Mouse (Mus musculus) heart, embryonic 12.5 days (tissue): ENCODE data around the gene Kcnk16. TPM values are rescaled to one million over a fixed set of nuclear protein-coding genes. Genes with fewer than 3 reads are reported as not detected.

Source experiments
- ATAC-seq: fragments of 200-750 bp; cut with Nextera tagmentation; 2 replicates; pipeline ENCODE4 v1.8.0; 2017; ENCODE audit warnings: moderate TSS enrichment, moderate library complexity; ENCODE audit not compliant: insufficient number of reproducible peaks, low FRiP score
- H3K27ac ChIP-seq: fragments of 300-500 bp; sonication (generic); 2 replicates; pipeline ENCODE4 v1.5.1; 2016; ENCODE audit warnings: mild to moderate bottlenecking, moderate library complexity; ENCODE audit not compliant: poor library complexity, severe bottlenecking
- H3K27me3 ChIP-seq: fragments of 300-500 bp; sonication (generic); replicated peaks from 2 replicates; pipeline ENCODE4 v1.6.1; 2016; ENCODE audit warnings: mild to moderate bottlenecking, moderate library complexity
- H3K36me3 ChIP-seq: fragments of 300-500 bp; sonication (generic); 2 replicates; pipeline ENCODE4 v1.6.1; 2016; ENCODE audit warnings: mild to moderate bottlenecking, moderate library complexity
- H3K4me1 ChIP-seq: fragments of 300-500 bp; sonication (generic); replicated peaks from 2 replicates; pipeline ENCODE4 v1.6.1; 2016; ENCODE audit warnings: mild to moderate bottlenecking
- H3K4me2 ChIP-seq: fragments of 300-500 bp; sonication (generic); 2 replicates; pipeline ENCODE4 v1.6.1; 2016; ENCODE audit warnings: mild to moderate bottlenecking, moderate library complexity
- H3K4me3 ChIP-seq: fragments of 300-500 bp; sonication (generic); 2 replicates; pipeline ENCODE4 v1.5.1; 2016; ENCODE audit warnings: mild to moderate bottlenecking
- H3K9ac ChIP-seq: fragments of 300-500 bp; sonication (generic); 2 replicates; pipeline ENCODE4 v1.6.1; 2016; ENCODE audit warnings: mild to moderate bottlenecking, moderate library complexity
- H3K9me3 ChIP-seq: fragments of 300-500 bp; sonication (generic); replicated peaks from 2 replicates; pipeline ENCODE4 v1.6.1; 2016; ENCODE audit warnings: mild to moderate bottlenecking, moderate library complexity
- WGBS: fragments of 180-500 bp; shearing (Covaris S2); methylation state at CpG from one replicate; pipeline ENCODE4 v1.1.7; 2016; 5-methylcytosine and 5-hydroxymethylcytosine counted together
- polyA plus RNA-seq: library from polyadenylated mRNA; unstranded; fragments of >200 nt; fragmentation: Nextera tagmentation; extraction: Ambion mirVana; gene quantifications from 2 replicates; pipeline ENCODE4 v1.2.1, GENCODE M21; 2016

Kcnk16 gene
- polyA plus RNA-seq, 1 experiment from 2014 or later, result not detected

GRCm38 (mm10) chr14:20216561-20217298 lies 52.3 kb downstream of the Kcnk16 start:
- ATAC-seq, result no peak

GRCm38 (mm10) chr14:20215826-20216225 lies 53.2 kb downstream of the Kcnk16 start:
- Histone ChIP-seq H3K9me3 (no peaks in the 10 kb centered on the region), H3K4me3 (no peak overlapping the region), H3K27me3 (no peaks in the 10 kb centered on the region), H3K36me3 (no peaks in the 10 kb centered on the region), H3K9ac (no peak overlapping the region), H3K4me2 (no peak overlapping the region), H3K27ac (no peak overlapping the region), H3K4me1 (no peaks in the 10 kb centered on the region; the same call in 1 of the 2 replicates)
- no peak for ATAC-seq
- 27% methylated on average over 5 of the region's 5 CpGs for WGBS

More at GRCm38 (mm10) chr14:20216561-20217298, 52.3 kb downstream of the Kcnk16 start:
- H3K36me3 ChIP-seq, result no peaks in the 10 kb centered on the region
- H3K9me3 ChIP-seq, result no peaks in the 10 kb centered on the region
- no peak overlapping the region for H3K9ac ChIP-seq
- 74% methylated on average over 7 of the region's 7 CpGs for WGBS
- H3K4me1 ChIP-seq, result no peaks in the 10 kb centered on the region; the same call in 1 of the 2 replicates
- no peak overlapping the region for H3K4me3 ChIP-seq
- no peak overlapping the region for H3K27ac ChIP-seq
- no peaks in the 10 kb centered on the region for H3K27me3 ChIP-seq
- H3K4me2 ChIP-seq, result no peak overlapping the region

- Histone ChIP-seq H3K27me3 (no peaks in the 10 kb centered on the region), H3K4me3 (no peak overlapping the region), H3K4me2 (no peak overlapping the region), H3K36me3 (no peaks in the 10 kb centered on the region), H3K27ac (no peak overlapping the region), H3K4me1 (peaks cover 3% of the 10 kb centered on the region; the same call in 1 of the 2 replicates), H3K9ac (no peak overlapping the region), H3K9me3 (no peaks in the 10 kb centered on the region)
- ATAC-seq, result no peak
- WGBS, result 76% methylated on average over 7 of the region's 7 CpGs
Measured at GRCm38 (mm10) chr14:20214125-20214524, 54.9 kb downstream of the Kcnk16 start.

DNA sequence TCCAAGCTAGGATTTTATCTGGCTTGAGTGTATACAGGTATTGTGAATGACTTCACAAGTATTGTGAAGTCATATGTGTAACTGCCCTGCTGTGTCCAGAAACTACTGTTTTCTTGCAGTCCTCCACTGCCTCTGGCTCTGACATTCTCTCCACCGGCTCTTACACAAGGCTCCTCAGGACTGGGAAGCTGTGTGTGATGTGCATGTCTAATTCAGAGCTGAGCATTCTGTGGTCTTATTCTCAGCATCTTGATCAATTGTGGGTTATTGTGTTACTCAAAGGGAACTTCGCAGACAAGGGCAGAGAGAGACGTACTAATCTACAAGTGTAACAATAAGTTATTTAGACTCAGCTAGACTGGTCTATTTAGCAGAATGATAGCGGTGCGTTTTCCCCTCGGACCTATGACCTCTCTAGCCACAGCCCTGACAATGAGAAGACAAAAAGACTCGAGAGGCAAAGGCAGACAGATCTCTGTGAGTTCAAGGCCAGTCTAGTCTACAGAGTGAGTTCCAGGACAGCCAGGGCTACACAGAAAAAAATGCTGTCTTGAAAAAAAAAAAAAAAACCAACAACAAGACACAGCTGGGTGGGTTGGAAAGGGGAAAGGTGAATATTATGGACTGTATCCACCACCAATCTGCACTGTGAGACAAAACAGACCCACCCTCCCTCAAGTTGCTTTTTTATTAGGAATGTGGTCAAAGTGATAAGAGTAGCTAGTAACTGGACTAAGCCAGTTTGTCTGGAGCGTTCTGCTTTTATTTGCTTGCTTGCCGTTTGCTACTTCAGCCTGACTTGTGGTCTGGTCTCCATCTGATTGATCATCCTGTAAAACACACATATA lies 57.0 kb downstream of the Kcnk16 start:
- H3K9ac ChIP-seq, result no peak overlapping the region
- 50% methylated on average over 9 of the region's 9 CpGs for WGBS
- H3K36me3 ChIP-seq, result no peaks in the 10 kb centered on the region
- H3K4me1 ChIP-seq, result peaks cover 10% of the 10 kb centered on the region; the same call in 1 of the 2 replicates
- H3K4me2 ChIP-seq, result no peak overlapping the region
- no peaks in the 10 kb centered on the region for H3K9me3 ChIP-seq
- ATAC-seq, result no peak
- H3K27ac ChIP-seq, result no peak overlapping the region
- no peaks in the 10 kb centered on the region for H3K27me3 ChIP-seq
- no peak overlapping the region for H3K4me3 ChIP-seq

Other genes with a start within 250 kb of the Kcnk16 start
- 7.3 and 7.9 TPM in 2 replicates for gene Saysd1, start 130.7 kb downstream of the Kcnk16 start, polyA plus RNA-seq
- 3.5 and 3.6 TPM in 2 replicates for gene Kcnk5, start 87.4 kb downstream of the Kcnk16 start, polyA plus RNA-seq
- 10.9 and 16.4 TPM in 2 replicates for gene Nudt13, start 25.5 kb upstream of the Kcnk16 start, polyA plus RNA-seq
- 37.4 and 37.5 TPM in 2 replicates for gene Ecd, start 78.9 kb upstream of the Kcnk16 start, polyA plus RNA-seq
- 25.7 and 29.2 TPM in 2 replicates for gene Fam149b, start 79.0 kb upstream of the Kcnk16 start, polyA plus RNA-seq
- 97.6 and 99.1 TPM in 2 replicates for gene Dnajc9, start 119.7 kb upstream of the Kcnk16 start, polyA plus RNA-seq
- gene Mrps16, start 124.4 kb upstream of the Kcnk16 start, polyA plus RNA-seq, result 87.0 and 88.7 TPM in 2 replicates
- not detected in 2 replicates for gene Cfap70, start 183.0 kb upstream of the Kcnk16 start, polyA plus RNA-seq
- 38.6 and 38.8 TPM in 2 replicates for gene Anxa7, start 210.9 kb upstream of the Kcnk16 start, polyA plus RNA-seq
- gene Mss51, start 227.7 kb upstream of the Kcnk16 start, polyA plus RNA-seq, result 0.50 and 0.51 TPM in 2 replicates